Mouse (Mus musculus) MEL (cell line): ENCODE data around the gene Fance.

Source experiments
- CTCF ChIP-seq, 3 experiments: IDR thresholded peaks in 2 of 3; conservative IDR thresholded peaks in 1 of 3; 2 replicates each; pipeline ENCODE4 v1.5.1; 2011 to 2012; ENCODE audit warnings: low read length in 3 of 3, low read depth in 2 of 3, mild to moderate bottlenecking in 2 of 3, improper control_type of control experiment in 1 of 3, inconsistent platforms in 1 of 3, mixed read lengths in 1 of 3, moderate library complexity in 1 of 3; ENCODE audit not compliant: control insufficient read depth in 1 of 3, insufficient read depth in 1 of 3, poor library complexity in 1 of 3, severe bottlenecking in 1 of 3
- EP300 ChIP-seq, 2 experiments: IDR thresholded peaks; 2 replicates each; pipeline ENCODE4 v1.6.1; 2011; ENCODE audit warnings: improper control_type of control experiment in 2 of 2, low read length in 2 of 2, low read depth in 1 of 2, mild to moderate bottlenecking in 1 of 2
- KAT2A ChIP-seq: conservative IDR thresholded peaks from 2 replicates; pipeline ENCODE4 v1.6.1; 2012; ENCODE audit warnings: low read depth, low read length, improper control_type of control experiment, inconsistent platforms
- SIN3A ChIP-seq: IDR thresholded peaks from 2 replicates; pipeline ENCODE4 v1.6.1; 2012; ENCODE audit warnings: low read length, improper control_type of control experiment, inconsistent platforms
- SMC3 ChIP-seq: IDR thresholded peaks from 2 replicates; pipeline ENCODE4 v1.6.1; 2011; ENCODE audit warnings: low read depth, low read length, improper control_type of control experiment
- USF2 ChIP-seq, 2 experiments: IDR thresholded peaks; 2 replicates each; pipeline ENCODE4 v1.6.1; 2011 to 2012; ENCODE audit warnings: improper control_type of control experiment in 2 of 2, low read length in 2 of 2, borderline replicate concordance in 1 of 2, inconsistent platforms in 1 of 2, low read depth in 1 of 2, mild to moderate bottlenecking in 1 of 2; ENCODE audit not compliant: insufficient read depth in 1 of 2

DNA sequence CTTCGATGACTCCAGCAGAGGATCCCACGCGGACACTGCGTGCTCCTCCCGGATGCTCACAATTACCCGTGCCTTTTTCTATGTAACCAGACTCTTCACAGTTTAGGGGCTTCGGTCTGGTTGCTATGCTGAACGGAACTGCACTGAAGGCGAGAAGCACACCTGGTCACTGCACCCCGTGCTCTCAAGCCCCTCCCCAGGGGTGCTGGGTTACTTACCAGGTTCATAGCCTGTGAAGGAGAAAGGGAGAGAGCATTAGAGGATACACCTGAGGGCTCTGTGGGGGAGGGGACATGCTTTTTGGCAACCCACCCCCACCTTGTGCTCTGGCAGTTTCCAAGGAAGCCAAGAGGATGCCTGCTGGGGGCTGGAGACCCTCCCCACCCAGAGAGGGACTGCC lies 21.9 kb downstream of the Fance start:
- TF ChIP-seq EP300 (IDR thresholded peaks at IDR 0.05; ENCODE audit: low read depth in 1 of 2, low read length in 2 of 2) (no peak), KAT2A (no peak), SIN3A (no peak), CTCF (IDR thresholded peaks at IDR 0.05 in 2 of 3, conservative IDR thresholded peaks at IDR 0.05 in 1 of 3; ENCODE audit: control insufficient read depth in 1 of 3, insufficient read depth in 1 of 3, low read depth in 2 of 3, low read length in 3 of 3, poor library complexity in 1 of 3, severe bottlenecking in 1 of 3) (no peak), USF2 (IDR thresholded peaks at IDR 0.05; ENCODE audit: borderline replicate concordance in 1 of 2, insufficient read depth in 1 of 2, low read depth in 1 of 2, low read length in 2 of 2) (no peak), SMC3 (no peak)
